Mouse (Mus musculus): ENCODE results near the gene Olfr288. TPM values are rescaled to one million over a fixed set of nuclear protein-coding genes. Genes with fewer than 3 reads are reported as not detected.

The Olfr288 gene
- polyA plus RNA-seq (2015; fragmentation: Nextera tagmentation; extraction: Ambion mirVana) = not detected in 2 replicates

DNA sequence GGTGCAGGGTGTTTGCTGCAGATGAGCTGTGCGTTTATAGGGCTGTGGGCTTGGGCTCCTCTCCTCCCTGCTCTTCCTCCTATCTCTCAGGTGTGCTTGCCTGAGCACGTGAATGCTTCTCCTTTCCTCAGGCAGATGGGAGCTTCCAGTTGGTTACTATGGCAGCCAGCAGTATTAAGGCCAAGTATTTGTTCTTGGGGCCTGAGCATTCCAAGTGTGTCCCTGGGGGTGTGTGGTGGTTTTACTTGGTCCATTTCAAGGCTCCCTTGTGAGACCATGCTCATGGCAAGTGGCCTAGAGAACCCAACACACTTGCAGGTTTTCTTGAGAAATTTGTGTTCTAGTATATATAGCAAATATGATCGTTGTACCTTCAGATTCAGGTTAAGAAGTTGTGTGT lies at the start of gene Olfr288:
Gene Olfr288 (minus strand): TSS at position 101 of the 400 bp plus-strand sequence.

DNA sequence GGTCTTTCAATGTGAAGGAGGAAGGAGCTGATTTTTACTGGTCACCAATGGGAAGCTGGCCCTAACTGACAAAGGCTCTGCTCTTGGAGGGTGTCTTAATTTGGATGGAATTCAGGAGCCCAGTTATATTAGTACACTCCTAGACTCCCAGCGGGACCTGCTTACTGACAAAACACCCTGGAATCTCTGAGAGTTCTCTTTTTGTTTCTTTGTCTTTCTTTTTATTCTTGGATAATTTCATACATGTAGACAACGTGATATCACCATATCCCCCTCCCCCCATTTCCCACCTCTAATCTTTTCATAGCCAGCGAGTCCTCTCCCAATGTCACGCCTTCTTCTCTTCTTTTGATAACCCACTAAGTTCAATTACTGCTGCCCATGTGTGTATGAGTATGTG lies 39.0 kb upstream of the Olfr288 start, which contains the start of gene Olfr286:
Gene Olfr286 (minus strand): TSS at position 101 of the 400 bp plus-strand sequence.

DNA sequence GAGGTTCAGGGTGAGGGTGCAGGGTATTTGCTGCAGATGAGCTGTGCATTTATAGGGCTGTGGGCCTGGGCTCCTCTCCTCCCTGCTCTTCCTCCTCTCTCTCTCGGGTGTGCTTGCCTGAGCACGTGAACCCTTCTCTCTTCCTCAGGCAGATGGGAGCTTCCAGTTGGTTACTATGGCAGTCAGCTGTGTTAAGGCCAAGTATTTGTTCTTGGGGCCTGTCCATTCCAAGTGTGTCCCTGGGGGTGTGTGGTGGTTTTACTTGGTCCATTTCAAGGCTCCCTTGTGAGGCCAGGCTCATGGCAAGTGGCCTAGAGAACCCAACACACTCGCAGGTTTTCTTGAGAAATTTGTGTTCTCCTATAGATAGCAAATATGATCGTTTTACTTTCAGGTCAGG lies 25.5 kb upstream of the Olfr288 start, which contains the start of the genes Gm44579 and Olfr287:
Gene Gm44579 (minus strand): TSS at position 101 of the 400 bp plus-strand sequence.
Gene Olfr287 (minus strand): TSS at position 180 of the 400 bp plus-strand sequence.

DNA sequence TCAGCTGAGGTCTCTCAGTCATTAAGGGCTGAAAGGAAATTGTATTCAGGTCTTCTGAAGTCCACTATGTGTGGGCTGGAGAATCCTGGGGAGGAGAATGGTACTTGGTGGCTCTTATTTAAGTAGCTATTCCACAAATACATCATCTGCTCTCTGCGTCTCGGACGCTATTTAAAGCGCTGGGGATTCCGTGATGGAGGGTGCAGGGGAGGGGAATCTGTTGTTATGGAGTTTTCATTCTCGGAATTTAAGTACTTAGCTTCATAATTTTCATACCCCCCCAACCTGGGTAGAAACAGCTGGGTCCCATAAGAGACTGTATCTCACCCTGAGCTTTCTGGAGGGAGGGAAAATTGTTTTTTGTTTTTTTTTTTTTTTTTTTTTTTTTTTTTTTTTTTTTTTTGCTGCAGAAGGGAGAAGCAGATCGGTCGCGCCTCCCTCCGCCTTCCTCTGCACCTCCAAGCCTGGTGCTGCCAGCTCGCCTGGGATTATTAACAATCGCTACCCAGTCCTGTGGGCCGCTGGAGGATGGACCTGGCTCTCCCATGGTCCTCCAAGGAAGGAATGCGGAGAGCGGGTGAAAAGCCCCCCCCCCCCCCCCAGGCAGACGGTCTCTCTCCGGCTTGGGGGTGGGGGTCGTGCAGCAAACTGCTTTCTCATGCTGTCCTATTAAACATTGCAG lies 28.2 kb downstream of the Olfr288 start, which contains the start of gene Ccdc184:
Gene Ccdc184 (plus strand): TSS at position 196 of the 682 bp plus-strand sequence.

DNA sequence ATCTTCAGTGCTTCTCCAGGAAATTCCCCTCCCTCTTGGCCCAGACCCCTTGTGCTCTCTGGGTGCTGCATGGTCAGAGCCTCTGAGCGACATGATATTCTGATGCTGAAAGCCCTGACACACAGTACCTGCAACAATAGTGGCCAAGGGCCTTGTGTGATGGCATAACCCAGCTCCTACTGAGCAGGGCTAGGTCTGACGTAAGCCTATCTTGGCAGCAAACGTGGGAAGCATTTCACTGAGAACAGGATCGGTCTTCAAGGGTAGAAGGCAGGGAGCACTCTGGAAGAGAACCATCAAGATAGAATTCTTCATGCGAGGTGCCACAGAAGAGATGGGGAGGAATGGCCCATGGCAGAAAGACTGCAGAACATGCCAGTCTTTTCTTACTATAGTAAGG lies 29.8 kb downstream of the Olfr288 start, which contains the start of gene Asb8:
Gene Asb8 (minus strand): TSS at position 101 of the 400 bp plus-strand sequence.

Other genes starting within 250 kb of the Olfr288 start
- gene Tmem106c, start 231.3 kb downstream of the Olfr288 start, polyA plus RNA-seq (2015; fragmentation: Nextera tagmentation; extraction: Ambion mirVana) = 20.0 and 24.5 TPM in 2 replicates
- 0.04 TPM in 1 of 2 replicates, not detected in the other for gene Col2a1, start 190.8 kb downstream of the Olfr288 start, polyA plus RNA-seq (2015; fragmentation: Nextera tagmentation; extraction: Ambion mirVana)
- 25.9 and 26.0 TPM in 2 replicates for gene Pfkm, start 103.0 kb downstream of the Olfr288 start, polyA plus RNA-seq (2015; fragmentation: Nextera tagmentation; extraction: Ambion mirVana)
- gene Senp1, start 101.8 kb downstream of the Olfr288 start, polyA plus RNA-seq (2015; fragmentation: Nextera tagmentation; extraction: Ambion mirVana) = 16.4 and 18.6 TPM in 2 replicates
- 23.8 and 26.0 TPM in 2 replicates for gene Asb8, start 29.9 kb downstream of the Olfr288 start, polyA plus RNA-seq (2015; fragmentation: Nextera tagmentation; extraction: Ambion mirVana)
- 0.07 TPM in 1 of 2 replicates, not detected in the other for gene Ccdc184, start 28.4 kb downstream of the Olfr288 start, polyA plus RNA-seq (2015; fragmentation: Nextera tagmentation; extraction: Ambion mirVana)
- gene Gm44579, start 25.4 kb upstream of the Olfr288 start, polyA plus RNA-seq (2015; fragmentation: Nextera tagmentation; extraction: Ambion mirVana) = not detected in 2 replicates
- not detected in 2 replicates for gene Olfr287, start 25.5 kb upstream of the Olfr288 start, polyA plus RNA-seq (2015; fragmentation: Nextera tagmentation; extraction: Ambion mirVana)
- gene Olfr286, start 38.9 kb upstream of the Olfr288 start, polyA plus RNA-seq (2015; fragmentation: Nextera tagmentation; extraction: Ambion mirVana) = not detected in 2 replicates
- gene H1fnt, start 61.8 kb upstream of the Olfr288 start, polyA plus RNA-seq (2015; fragmentation: Nextera tagmentation; extraction: Ambion mirVana) = not detected in 2 replicates
- 0.10 and 0.13 TPM in 2 replicates for gene Zfp641, start 100.6 kb upstream of the Olfr288 start, polyA plus RNA-seq (2015; fragmentation: Nextera tagmentation; extraction: Ambion mirVana)
- gene Olfr285, start 121.8 kb upstream of the Olfr288 start, polyA plus RNA-seq (2015; fragmentation: Nextera tagmentation; extraction: Ambion mirVana) = not detected in 2 replicates
- not detected in 2 replicates for gene Olfr284, start 145.4 kb upstream of the Olfr288 start, polyA plus RNA-seq (2015; fragmentation: Nextera tagmentation; extraction: Ambion mirVana)
- not detected in 2 replicates for gene Olfr283, start 185.4 kb upstream of the Olfr288 start, polyA plus RNA-seq (2015; fragmentation: Nextera tagmentation; extraction: Ambion mirVana)
- gene Olfr282, start 235.7 kb upstream of the Olfr288 start, polyA plus RNA-seq (2015; fragmentation: Nextera tagmentation; extraction: Ambion mirVana) = not detected in 2 replicates

Measured in spleen, postnatal 0 days (tissue).